Mouse (Mus musculus): ENCODE results near the gene C1qtnf6. TPM values are rescaled to one million over a fixed set of nuclear protein-coding genes. Genes with fewer than 3 reads are reported as not detected.
A peak's percentile ranks its signal among the peaks of the same experiment; 100 is the strongest.

Gene C1qtnf6
- 2.7 and 3.3 TPM in 2 replicates for polyA plus RNA-seq (2012; ENCODE audit: insufficient read depth, insufficient read length, missing spikeins)

- Histone ChIP-seq H3K4me1 (ENCODE audit: control insufficient read depth, insufficient read depth, insufficient read length, low read length) (peaks cover 25% of the 10 kb centered on the region), H3K4me3 (ENCODE audit: insufficient read depth, low read depth, low read length) (peak within 1 kb of the TSS; percentile 30)
Observed at GRCm38 (mm10) chr15:78530671-78531450, at the start of gene C1qtnf6. TSS of gene C1qtnf6 (minus strand) at chr15:78531416.

DNA sequence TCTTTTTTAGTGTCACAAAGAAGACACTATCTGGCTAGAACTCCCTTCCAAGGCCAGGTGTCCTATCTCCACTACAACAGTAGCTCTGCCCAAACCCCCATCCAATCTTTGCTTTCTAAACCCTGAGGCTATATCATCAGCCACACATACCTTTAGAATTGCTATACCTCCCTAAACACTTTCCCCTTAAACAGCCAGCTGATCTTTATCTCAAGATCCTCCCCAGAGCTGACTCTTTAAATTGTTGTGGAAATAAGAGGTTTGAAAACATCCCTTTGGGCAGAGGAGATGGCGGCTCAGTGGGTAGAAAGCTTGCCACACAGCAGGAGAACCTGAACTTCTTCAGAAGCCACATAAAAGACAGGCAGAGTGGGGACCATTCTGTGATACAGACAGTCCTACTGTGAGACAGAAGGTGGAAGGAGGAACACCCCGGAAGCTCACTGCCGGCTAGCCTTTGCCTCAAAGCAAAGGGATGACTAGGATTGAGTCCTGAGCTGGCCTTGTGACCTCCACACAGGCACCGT, 45.1 kb upstream of the C1qtnf6 start:
- peaks cover 4% of the 10 kb centered on the region; the same call in 1 of the 2 replicates for H3K4me1 ChIP-seq (ENCODE audit: control insufficient read depth, insufficient read depth, insufficient read length, low read length)
- no peak overlapping the region for H3K4me3 ChIP-seq (ENCODE audit: insufficient read depth, low read depth, low read length)
- no peak overlapping the region for H3K27ac ChIP-seq (replicated peaks; ENCODE audit: low read depth, low read length)

More at GRCm38 (mm10) chr15:78530671-78531450, at the start of gene C1qtnf6:
- peak within 1 kb of the TSS; percentile 77 for H3K27ac ChIP-seq (replicated peaks; ENCODE audit: low read depth, low read length)

DNA sequence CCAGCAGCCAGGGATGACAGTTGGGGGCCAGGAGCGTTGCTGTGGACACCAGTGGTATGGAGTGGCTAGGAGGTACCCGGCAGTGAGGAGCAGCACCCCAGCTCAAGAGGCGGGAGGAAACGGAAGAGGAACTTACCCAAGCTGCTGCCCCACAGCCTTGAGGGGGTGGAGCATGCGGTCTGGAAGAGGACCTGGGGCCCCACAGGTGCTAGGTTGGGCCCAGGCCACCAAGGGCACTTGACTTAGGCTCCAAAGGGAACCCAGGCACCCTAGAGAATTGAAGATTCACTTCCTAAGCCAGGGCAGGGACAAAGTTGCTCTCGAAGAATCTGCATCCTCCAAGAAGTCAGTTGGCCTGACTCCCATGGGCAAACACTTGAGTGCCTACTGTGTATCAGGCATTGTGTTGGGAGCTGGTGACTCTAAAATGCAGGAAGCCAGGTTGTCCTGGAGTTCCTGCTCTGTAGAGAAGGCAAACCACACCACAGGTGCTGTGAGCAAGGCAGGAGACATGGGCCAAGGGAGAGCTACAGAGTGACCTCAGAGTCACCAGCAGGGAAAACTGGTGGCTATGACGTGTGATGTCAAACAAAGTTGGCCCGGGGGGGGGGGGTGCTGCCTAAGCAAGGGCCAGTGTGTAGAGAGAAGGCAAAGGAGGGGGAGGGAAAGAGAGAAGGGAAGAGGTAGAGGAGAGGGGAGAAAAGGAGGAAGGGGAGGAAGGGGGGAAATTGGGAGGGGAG, 41.6 kb upstream of the C1qtnf6 start, which contains the start of gene Rac2:
Gene Rac2, minus strand, starts transcription at position 126 of the 740 bp plus-strand sequence.
- peak within 1 kb of the TSS; percentile 54 for H3K4me3 ChIP-seq (ENCODE audit: insufficient read depth, low read depth, low read length)
- peak within 1 kb of the TSS; percentile 54 for H3K27ac ChIP-seq (replicated peaks; ENCODE audit: low read depth, low read length)
- no peaks in the 10 kb centered on the region for H3K4me1 ChIP-seq (ENCODE audit: control insufficient read depth, insufficient read depth, insufficient read length, low read length)

DNA sequence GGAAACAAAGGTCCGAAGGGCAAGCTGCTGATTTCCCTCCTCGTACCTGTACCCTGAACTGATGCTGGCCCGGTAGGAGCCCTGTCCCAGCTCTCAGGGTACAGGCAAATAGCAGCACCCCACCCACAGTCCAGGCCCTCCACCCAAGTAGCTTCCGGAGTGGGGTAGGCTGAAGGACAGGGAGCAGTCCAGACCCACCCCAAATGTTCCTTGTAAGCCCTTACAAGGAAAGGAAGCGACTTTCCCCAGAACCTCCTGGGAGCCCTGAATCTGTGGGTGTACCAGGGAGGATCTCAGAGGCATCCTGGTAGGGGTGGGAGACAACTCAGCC, 41.0 kb upstream of the C1qtnf6 start:
- H3K4me1 ChIP-seq (ENCODE audit: control insufficient read depth, insufficient read depth, insufficient read length, low read length), result no peaks in the 10 kb centered on the region
- peak overlapping the region; percentile 54 for H3K27ac ChIP-seq (replicated peaks; ENCODE audit: low read depth, low read length)
- H3K4me3 ChIP-seq (ENCODE audit: insufficient read depth, low read depth, low read length), result peak overlapping the region; percentile 54

- peak overlapping the region; percentile 54; the same call in 1 of the 2 replicates for H3K27ac ChIP-seq (replicated peaks; ENCODE audit: low read depth, low read length)
- H3K4me3 ChIP-seq (ENCODE audit: insufficient read depth, low read depth, low read length), result peak overlapping the region; percentile 54
- no peaks in the 10 kb centered on the region for H3K4me1 ChIP-seq (ENCODE audit: control insufficient read depth, insufficient read depth, insufficient read length, low read length)
Observed at GRCm38 (mm10) chr15:78571554-78572269, 40.5 kb upstream of the C1qtnf6 start.

DNA sequence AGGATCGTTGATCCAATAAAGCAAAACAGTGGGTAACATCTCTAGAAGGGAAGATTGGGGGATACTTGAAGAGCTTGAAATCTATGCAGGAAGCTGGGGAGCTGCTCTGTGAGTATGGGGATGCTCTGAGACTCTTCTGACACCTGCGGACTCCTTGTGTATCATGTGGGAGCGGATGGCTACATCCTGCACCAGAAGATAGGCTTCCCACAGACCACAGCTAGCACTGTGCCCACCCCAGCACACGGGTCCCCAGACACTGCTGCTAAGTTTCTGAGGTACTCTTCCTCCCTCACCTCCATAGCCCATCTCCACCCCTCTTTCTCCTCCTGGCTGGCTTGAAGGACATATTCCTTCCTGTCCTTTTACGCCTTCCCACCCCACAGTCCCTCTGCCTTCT, 39.0 kb upstream of the C1qtnf6 start:
- Histone ChIP-seq H3K4me3 (ENCODE audit: insufficient read depth, low read depth, low read length) (no peak overlapping the region), H3K4me1 (ENCODE audit: control insufficient read depth, insufficient read depth, insufficient read length, low read length) (no peaks in the 10 kb centered on the region), H3K27ac (replicated peaks; ENCODE audit: low read depth, low read length) (no peak overlapping the region)

DNA sequence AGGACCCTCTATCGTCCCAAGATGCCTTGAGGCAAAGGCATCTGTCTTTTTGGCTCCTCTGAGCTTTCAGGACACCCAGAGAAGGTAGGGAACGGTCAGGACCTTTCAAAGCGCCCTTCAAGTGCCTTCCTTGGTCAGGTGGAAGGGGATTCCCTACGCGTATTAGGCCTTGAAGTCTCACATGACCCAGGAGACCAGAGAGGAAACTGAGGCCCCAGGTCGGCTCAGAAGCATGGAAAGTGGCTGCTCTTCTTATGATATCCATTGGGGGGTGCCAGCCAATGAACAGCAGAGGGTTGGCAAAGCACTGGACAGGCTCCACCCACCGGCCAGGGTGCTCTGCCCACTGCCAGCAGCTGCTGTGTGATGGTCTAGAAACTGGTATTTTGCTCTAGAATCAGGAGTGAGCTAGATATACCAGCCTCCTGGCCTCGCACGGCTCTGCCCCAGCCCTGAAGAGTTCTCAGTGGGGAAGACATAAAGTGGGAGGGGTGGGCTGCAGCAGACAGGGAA, 36.4 kb upstream of the C1qtnf6 start:
- no peaks in the 10 kb centered on the region for H3K4me1 ChIP-seq (ENCODE audit: control insufficient read depth, insufficient read depth, insufficient read length, low read length)
- no peak overlapping the region for H3K4me3 ChIP-seq (ENCODE audit: insufficient read depth, low read depth, low read length)
- H3K27ac ChIP-seq (replicated peaks; ENCODE audit: low read depth, low read length), result no peak overlapping the region

GRCm38 (mm10) chr15:78564764-78565435, 33.7 kb upstream of the C1qtnf6 start:
- Histone ChIP-seq H3K4me3 (ENCODE audit: insufficient read depth, low read depth, low read length) (no peak overlapping the region), H3K4me1 (ENCODE audit: control insufficient read depth, insufficient read depth, insufficient read length, low read length) (no peaks in the 10 kb centered on the region), H3K27ac (replicated peaks; ENCODE audit: low read depth, low read length) (no peak overlapping the region)

DNA sequence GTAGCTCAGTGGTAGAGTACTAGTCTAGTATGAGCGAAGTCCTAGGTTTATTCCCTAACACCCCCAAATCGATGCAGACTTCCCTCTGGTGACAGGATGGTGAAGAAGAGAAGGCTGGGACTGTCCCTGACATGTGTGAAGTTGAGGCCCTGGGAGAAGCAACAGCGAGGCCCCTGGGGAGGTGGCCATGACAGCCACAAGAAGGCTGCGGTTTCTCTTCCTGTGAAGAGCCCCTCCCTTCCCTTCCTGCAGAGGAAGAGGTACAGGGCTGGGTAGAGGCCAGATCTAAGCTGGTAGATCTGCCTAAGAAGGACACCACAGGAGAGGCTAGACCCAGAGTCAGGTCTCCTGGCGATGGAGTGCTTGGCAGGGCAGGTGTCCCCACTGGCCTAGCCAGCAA, 32.7 kb upstream of the C1qtnf6 start:
- Histone ChIP-seq H3K4me1 (ENCODE audit: control insufficient read depth, insufficient read depth, insufficient read length, low read length) (no peaks in the 10 kb centered on the region), H3K4me3 (ENCODE audit: insufficient read depth, low read depth, low read length) (no peak overlapping the region), H3K27ac (replicated peaks; ENCODE audit: low read depth, low read length) (no peak overlapping the region)

DNA sequence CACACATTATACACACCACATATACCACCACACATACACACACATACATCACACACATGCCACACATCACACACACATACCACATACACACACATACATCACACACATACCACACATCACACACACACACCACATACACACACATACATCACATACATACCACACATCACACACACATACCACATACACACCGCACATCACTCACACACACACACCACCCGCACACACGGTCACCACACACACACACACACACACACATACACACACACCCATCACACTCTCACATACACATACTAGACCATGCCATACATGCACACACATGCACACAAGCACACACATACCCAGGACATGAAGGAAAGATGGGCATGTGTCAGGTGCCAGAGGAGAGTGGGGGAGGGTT, 32.1 kb upstream of the C1qtnf6 start:
- Histone ChIP-seq H3K27ac (replicated peaks; ENCODE audit: low read depth, low read length) (no peak overlapping the region), H3K4me3 (ENCODE audit: insufficient read depth, low read depth, low read length) (no peak overlapping the region)

DNA sequence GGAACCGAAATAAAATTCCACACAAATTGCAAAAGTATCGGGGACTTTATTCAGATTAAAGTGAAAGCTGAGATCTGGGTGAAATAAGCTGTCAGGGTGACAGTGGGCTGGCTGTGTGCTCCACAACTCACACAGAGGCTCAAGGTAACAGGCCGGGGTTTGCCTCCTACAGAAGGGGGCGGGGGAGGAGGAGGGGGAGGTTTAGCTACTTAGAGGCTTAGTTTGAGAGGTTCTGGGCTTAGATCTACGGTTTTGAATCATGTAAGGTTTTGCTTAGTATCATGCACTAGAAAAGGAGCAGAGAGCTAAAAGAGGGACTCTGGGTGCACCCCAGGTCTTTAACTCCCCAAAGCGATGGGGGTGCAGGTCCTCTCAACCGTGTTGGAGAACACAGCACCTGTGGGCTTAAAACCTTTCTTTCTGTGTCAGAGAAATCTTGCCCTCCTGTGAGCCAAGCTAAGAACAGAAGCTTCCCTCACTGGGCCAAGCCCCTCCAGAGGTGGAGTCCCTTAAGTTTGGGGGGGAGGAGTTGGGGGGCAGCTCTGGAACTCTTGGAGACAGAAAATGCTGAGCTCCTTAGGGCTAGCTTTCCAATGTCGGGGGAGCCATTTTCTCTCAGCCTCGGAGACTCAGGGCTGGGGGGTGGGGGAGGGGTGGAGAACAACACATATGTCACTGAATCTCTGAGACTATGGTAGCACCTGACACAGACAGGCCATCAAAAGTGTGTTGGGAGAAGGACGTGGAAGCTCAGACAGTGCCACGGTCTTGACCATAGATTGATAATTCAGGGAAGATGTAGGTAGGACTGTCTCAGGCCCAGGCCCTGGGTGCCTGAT, 28.1 kb upstream of the C1qtnf6 start:
- H3K27ac ChIP-seq (replicated peaks; ENCODE audit: low read depth, low read length), result no peak overlapping the region
- no peak overlapping the region for H3K4me3 ChIP-seq (ENCODE audit: insufficient read depth, low read depth, low read length)
- H3K4me1 ChIP-seq (ENCODE audit: control insufficient read depth, insufficient read depth, insufficient read length, low read length), result no peaks in the 10 kb centered on the region

More for the DNA sequence above, 32.1 kb upstream of the C1qtnf6 start:
- H3K4me1 ChIP-seq (ENCODE audit: control insufficient read depth, insufficient read depth, insufficient read length, low read length), result no peaks in the 10 kb centered on the region

DNA sequence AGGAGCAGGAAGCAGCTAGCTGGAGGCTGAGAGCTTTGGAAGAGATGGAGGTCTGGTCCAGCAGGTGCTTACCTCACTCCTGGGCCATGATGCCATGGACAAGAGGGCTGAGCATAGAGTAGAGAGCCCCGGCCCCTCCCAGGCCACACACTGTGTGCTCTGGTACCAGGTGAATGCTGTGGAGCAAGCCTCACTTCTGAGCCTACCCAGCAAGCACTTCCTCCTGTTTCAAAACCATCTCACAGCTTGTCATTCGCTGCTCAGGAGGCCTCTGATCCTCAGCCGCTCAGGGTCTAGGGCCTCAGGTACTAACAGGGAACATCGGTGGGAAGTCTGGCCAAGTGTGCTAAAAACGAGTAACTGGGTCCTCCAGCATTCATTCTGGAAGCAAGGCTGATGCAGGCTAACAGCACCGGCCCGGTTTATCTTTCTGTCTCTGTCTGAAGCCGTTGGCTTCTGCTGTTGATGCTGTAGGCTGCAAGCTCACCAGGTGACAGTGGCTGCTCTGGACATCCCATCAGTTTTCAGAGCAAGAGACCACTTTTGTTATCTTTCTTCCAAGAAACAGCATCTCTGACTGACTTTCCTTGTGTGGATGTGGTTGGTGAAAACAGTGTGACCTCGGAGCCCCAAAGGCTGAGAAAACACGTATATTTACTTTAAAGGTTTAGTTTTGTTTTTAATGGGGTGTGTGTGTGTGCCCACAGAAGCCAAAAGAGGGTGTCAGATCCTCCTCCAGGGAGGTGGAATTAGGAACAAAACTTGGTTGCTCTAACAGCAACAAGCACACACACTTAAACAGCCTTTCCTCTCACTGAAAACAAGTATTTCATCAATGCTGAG, 26.7 kb upstream of the C1qtnf6 start:
- Histone ChIP-seq H3K4me3 (ENCODE audit: insufficient read depth, low read depth, low read length) (no peak overlapping the region), H3K4me1 (ENCODE audit: control insufficient read depth, insufficient read depth, insufficient read length, low read length) (no peaks in the 10 kb centered on the region), H3K27ac (replicated peaks; ENCODE audit: low read depth, low read length) (no peak overlapping the region)
